ENCODE assay signal across 12 mouse cellular contexts in genomic region chr10:72391397-72391796, GRCm38 (mm10).
DNase-seq lines count a peak whose midpoint lies in the region; ATAC-seq and TF ChIP-seq lines count a peak whose summit lies in the region.
"Had no signal": no experiment of that assay in that cellular context is flagged by ENCODE, and none has a peak within 500 bp of the region (broad histone marks: within the 10 kb centered on the region; RNA-seq: fewer than 3 reads in every experiment).

No protein-coding gene starts in this region.

- no peak for TF ChIP-seq EP300 in liver, postnatal 0 days (IDR thresholded peaks at IDR 0.05; ENCODE audit: low read depth)

- no peak overlapping the region for H3K9ac ChIP-seq in forebrain, postnatal 0 days
- H3K9ac ChIP-seq in forebrain, embryonic 15.5 days (replicated peaks): no peak overlapping the region
- no peak overlapping the region for H3K9ac ChIP-seq in liver, postnatal 0 days (replicated peaks)
- H3K9ac ChIP-seq: hindbrain, embryonic 12.5 days; limb, embryonic 12.5 days had no signal

- WGBS in forebrain, postnatal 0 days: 96% methylated on average over 1 of the region's 1 CpGs
- WGBS in forebrain, embryonic 15.5 days: 95% methylated on average over 1 of the region's 1 CpGs
- WGBS in liver, postnatal 0 days (ENCODE audit: insufficient replicate concordance): 81% methylated on average over 1 of the region's 1 CpGs

- H3K4me3 ChIP-seq in forebrain, postnatal 0 days (ENCODE audit: low read depth, low read length): no peak overlapping the region
- H3K4me3 ChIP-seq in forebrain, embryonic 15.5 days: no peak overlapping the region
- no peak overlapping the region for H3K4me3 ChIP-seq in liver, postnatal 0 days (ENCODE audit: low read depth, low read length)
- H3K4me3 ChIP-seq: hindbrain, embryonic 12.5 days; limb, embryonic 12.5 days had no signal

- no peak for DNase-seq in forebrain, postnatal 0 days
- DNase-seq in liver, postnatal 0 days: no peak
- DNase-seq in liver (no peak), NIH3T3 (ENCODE audit: low read depth) (peak; percentile 50)
- peak; percentile 12 to 22 for DNase-seq in kidney, postnatal 4 days
- DNase-seq in thymus, postnatal 25 days: no peak
- DNase-seq: cerebellum, adult 9-10 months had no signal

- no peak overlapping the region for H3K4me2 ChIP-seq in forebrain, postnatal 0 days (ENCODE audit: low read depth)
- no peak overlapping the region for H3K4me2 ChIP-seq in forebrain, embryonic 15.5 days (replicated peaks)
- no peak overlapping the region for H3K4me2 ChIP-seq in liver, postnatal 0 days (ENCODE audit: low read depth, low read length)
- H3K4me2 ChIP-seq: hindbrain, embryonic 12.5 days; limb, embryonic 12.5 days had no signal

- no peak for ATAC-seq in forebrain, postnatal 0 days
- ATAC-seq in forebrain, embryonic 15.5 days (replicated peaks): no peak
- ATAC-seq in liver, postnatal 0 days: no peak
- ATAC-seq in megakaryocyte progenitor cell, adult 5-6 weeks (replicated peaks; ENCODE audit: poor library complexity): no peak; the same call in 1 of the 2 replicates
- ATAC-seq: forebrain, embryonic 16.5 days had no signal

- H3K9me3 ChIP-seq in forebrain, postnatal 0 days (ENCODE audit: low read length): no peaks in the 10 kb centered on the region
- no peaks in the 10 kb centered on the region for H3K9me3 ChIP-seq in forebrain, embryonic 15.5 days
- peaks cover 2% of the 10 kb centered on the region; the same call in 1 of the 2 replicates for H3K9me3 ChIP-seq in liver, postnatal 0 days (ENCODE audit: low read length)
- H3K9me3 ChIP-seq: limb, embryonic 12.5 days had no signal

- H3K27me3 ChIP-seq in forebrain, postnatal 0 days (ENCODE audit: insufficient read depth, low read length): no peaks in the 10 kb centered on the region
- no peaks in the 10 kb centered on the region for H3K27me3 ChIP-seq in forebrain, embryonic 15.5 days
- H3K27me3 ChIP-seq in liver, postnatal 0 days (ENCODE audit: insufficient read depth, low read length): no peaks in the 10 kb centered on the region
- H3K27me3 ChIP-seq: hindbrain, embryonic 12.5 days; limb, embryonic 12.5 days had no signal

- peak; percentile 42 for TF ChIP-seq CTCF in forebrain, postnatal 0 days (IDR thresholded peaks at IDR 0.05; ENCODE audit: low read depth)
- TF ChIP-seq CTCF in liver, postnatal 0 days (IDR thresholded peaks at IDR 0.05; ENCODE audit: low read depth): peak; percentile 40

- no peak overlapping the region for H3K27ac ChIP-seq in forebrain, postnatal 0 days (ENCODE audit: low read depth, low read length)
- H3K27ac ChIP-seq in forebrain, embryonic 15.5 days (replicated peaks): no peak overlapping the region
- H3K27ac ChIP-seq in liver, postnatal 0 days (ENCODE audit: low read depth): no peak overlapping the region
- H3K27ac ChIP-seq: hindbrain, embryonic 12.5 days; limb, embryonic 12.5 days had no signal

- H3K36me3 ChIP-seq in forebrain, postnatal 0 days (ENCODE audit: insufficient read depth): no peaks in the 10 kb centered on the region
- no peaks in the 10 kb centered on the region for H3K36me3 ChIP-seq in forebrain, embryonic 15.5 days
- H3K36me3 ChIP-seq in liver, postnatal 0 days (replicated peaks; ENCODE audit: insufficient read depth, low read length): no peaks in the 10 kb centered on the region
- H3K36me3 ChIP-seq: hindbrain, embryonic 12.5 days; limb, embryonic 12.5 days had no signal

- H3K4me1 ChIP-seq in forebrain, postnatal 0 days (ENCODE audit: insufficient read depth): no peaks in the 10 kb centered on the region
- H3K4me1 ChIP-seq in forebrain, embryonic 15.5 days: no peaks in the 10 kb centered on the region
- no peaks in the 10 kb centered on the region for H3K4me1 ChIP-seq in liver, postnatal 0 days (ENCODE audit: insufficient read depth)
- H3K4me1 ChIP-seq: hindbrain, embryonic 12.5 days had no signal

Comparison
In these comparisons a context has a peak if more than half of its experiments do, and no peak if none do; other contexts are left out.
1. DNase-seq: peak in NIH3T3 (single experiment) and kidney, postnatal 4 days (2 of 2); none in forebrain, postnatal 0 days (single experiment), liver, postnatal 0 days (single experiment), liver (single experiment) and thymus, postnatal 25 days (single experiment).